Mouse (Mus musculus): Measurements from ENCODE around the gene Adam22.

Gene Adam22

GRCm38 (mm10) chr5:8180646-8181045 is 187.3 kb downstream of the Adam22 start:
- in situ Hi-C loops (cut with MboI, MseI) = no loop called here

DNA sequence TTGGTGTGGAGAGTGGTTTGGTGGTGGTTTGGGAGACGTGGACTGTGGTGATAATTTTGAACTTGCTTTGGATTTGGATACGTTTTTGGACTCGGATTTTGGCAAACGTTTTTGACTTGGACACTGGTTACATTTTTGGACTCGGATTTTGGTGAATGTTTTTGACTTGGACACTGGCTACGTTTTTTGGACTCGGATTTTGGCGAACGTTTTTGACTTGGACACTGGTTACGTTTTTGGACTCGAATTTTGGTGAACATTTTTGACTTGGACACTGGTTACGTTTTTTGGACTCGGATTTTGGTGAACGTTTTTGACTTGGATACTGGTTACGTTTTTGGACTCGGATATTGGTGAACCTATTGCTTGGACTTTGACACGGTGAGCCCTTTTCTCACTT is 189.8 kb downstream of the Adam22 start:
- in situ Hi-C loops (cut with MboI, MseI) = no loop called here

- in situ Hi-C loops (cut with MboI, MseI) = loop anchor here (10.0 kb wide), 1 partner anchor 190 kb away; no protein-coding TSS in a partner anchor
Observed at GRCm38 (mm10) chr5:8164773-8165172, 203.2 kb downstream of the Adam22 start.

- in situ Hi-C loops (cut with MboI, MseI) = no loop called here
Observed at GRCm38 (mm10) chr5:8151645-8152044, 216.3 kb downstream of the Adam22 start.

- in situ Hi-C loops (cut with MboI, MseI) = loop anchor here (5.0 kb wide), 1 partner anchor 1166 kb away; no protein-coding TSS in a partner anchor
Observed at GRCm38 (mm10) chr5:8146146-8146545, 221.8 kb downstream of the Adam22 start.

- in situ Hi-C loops (cut with MboI, MseI) = loop anchor here (5.0 kb wide), 1 partner anchor 1167 kb away; no protein-coding TSS in a partner anchor
Observed at GRCm38 (mm10) chr5:8145473-8145872, 222.5 kb downstream of the Adam22 start.

DNA sequence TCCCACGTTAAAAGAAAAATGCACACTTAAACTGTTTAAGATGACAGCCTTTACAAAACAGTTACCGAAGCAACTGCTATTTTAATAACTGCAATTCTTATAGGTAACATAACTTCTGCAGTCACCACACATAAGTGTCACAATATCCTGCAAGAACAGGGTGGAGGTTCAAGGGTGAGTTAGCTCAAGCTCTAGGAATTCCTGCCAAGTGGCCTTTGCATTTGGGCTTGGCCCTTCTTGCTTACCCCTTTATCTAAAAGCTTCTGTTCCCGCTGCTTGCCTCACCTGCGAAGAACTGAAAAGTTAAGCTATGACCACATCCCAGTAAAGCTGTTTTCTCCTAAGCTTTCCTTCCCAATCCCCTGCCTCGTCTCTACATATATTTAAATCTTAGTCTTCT is 235.4 kb downstream of the Adam22 start:
- in situ Hi-C loops (cut with MboI, MseI) = no loop called here

DNA sequence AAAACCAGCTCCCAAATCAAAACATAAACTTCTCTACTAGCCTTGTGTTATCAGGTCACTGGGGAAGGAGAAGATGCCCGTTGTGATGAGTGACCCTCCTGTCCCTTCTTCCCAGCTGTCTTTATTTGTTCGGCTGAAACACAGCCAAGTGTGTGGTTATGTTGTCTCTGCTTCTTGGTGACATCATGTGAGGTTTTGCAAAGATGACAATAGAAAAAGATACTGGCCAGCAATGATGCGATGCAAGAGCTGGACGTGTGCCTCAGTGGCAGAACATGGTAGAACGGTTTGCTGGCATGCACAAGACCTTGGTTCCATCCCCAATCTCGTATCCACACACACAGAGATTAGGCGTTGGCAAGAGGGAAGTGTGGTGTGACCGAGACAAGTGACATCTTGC is 236.0 kb downstream of the Adam22 start:
- in situ Hi-C loops (cut with MboI, MseI) = no loop called here

DNA sequence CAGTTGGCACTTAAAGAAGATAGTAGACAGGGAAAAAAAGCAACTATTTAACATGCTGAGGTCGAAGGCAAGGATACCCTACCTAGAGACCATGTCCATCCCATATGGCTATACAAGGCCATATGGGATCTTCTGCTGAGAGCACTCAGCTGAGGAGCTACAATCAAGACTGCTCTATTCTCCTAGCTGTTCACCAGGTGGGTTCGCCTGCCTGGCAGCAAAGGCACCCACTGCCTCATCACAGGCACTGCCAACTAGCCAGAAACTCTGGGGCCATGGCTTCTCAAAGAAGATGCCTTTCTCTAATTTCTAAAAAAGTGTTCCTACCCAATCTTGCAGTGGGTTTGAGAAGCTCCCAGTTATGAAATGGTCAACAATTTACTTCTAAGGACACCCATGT is 238.2 kb downstream of the Adam22 start:
- in situ Hi-C loops (cut with MboI, MseI) = no loop called here

- in situ Hi-C loops (cut with MboI, MseI) = no loop called here
Observed at GRCm38 (mm10) chr5:8120926-8121325, 247.0 kb downstream of the Adam22 start.

GRCm38 (mm10) chr5:8120087-8120486 is 247.9 kb downstream of the Adam22 start:
- in situ Hi-C loops (cut with MboI, MseI) = no loop called here

DNA sequence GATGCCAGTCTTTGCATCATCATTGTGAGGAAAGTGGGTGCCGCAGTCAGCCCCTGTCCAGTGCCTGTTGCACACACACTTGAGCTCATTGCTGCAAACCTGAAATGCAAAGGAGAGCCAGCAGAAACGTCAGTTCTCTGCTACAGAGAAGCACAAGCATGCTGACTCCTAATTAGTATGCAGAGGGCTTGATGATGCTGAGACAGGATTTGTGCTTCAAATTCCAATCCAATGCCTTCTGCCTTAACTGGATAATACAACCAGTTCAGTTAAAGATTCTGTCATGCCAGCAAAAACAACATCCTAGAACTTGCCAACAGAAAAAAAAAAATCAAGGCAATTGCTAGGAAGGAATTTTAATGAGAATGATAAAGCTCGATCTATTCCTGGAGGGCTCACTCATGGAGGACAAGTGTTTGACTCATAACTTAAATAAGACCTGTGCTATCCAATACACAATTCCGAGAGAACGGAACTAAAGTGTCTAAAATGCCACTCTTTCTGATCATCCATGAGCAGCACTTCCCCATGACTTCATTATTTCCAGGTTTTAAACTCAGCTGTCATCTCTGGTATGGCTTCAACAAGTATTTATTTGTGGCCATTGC is 251.3 kb downstream of the Adam22 start:
- in situ Hi-C loops (cut with MboI, MseI) = no loop called here

DNA sequence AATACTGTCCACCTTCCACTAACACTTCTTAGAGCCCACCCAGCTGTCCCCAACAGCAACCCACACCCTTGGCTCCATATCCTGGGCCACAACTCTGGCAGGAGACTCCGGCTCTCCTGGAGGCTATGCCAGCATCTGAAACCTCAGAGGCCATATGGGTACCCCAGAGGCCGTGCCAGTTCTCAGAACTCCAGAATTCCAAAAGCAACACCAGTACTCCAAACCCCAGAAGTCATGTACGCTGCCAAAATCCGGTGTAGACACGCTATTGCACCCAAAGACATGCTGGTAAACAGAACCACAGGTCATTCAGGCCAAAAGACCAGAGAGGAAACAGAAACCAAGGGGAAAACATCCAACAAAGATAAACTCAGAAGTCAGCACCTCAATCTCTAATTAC is 255.7 kb downstream of the Adam22 start:
- in situ Hi-C loops (cut with MboI, MseI) = loop anchor here (5.0 kb wide), 1 partner anchor 90 kb away; no protein-coding TSS in a partner anchor

- in situ Hi-C loops (cut with MboI, MseI) = loop anchor here (5.0 kb wide), 1 partner anchor 91 kb away; no protein-coding TSS in a partner anchor
Observed at GRCm38 (mm10) chr5:8111691-8112090, 256.3 kb downstream of the Adam22 start.

GRCm38 (mm10) chr5:8095689-8096088 is 272.3 kb downstream of the Adam22 start:
- in situ Hi-C loops (cut with MboI, MseI) = no loop called here

DNA sequence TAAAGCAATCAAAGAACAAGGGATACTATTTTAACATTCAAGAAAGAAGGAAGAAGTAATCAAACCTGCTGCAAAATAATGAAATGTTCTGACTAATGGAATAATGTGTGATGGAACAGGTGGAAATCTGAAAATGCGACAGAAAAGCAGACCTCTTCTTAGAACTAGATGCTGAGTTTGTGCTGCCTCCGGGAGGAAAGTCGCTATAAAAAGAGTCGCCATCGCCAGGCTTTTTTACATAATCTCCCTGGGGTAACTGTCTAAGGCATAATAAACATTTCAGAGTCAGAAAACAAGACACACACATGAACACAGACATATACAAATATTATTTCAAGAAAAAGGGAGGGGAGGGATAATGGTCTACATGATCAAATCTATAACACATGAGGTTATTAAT is 273.0 kb downstream of the Adam22 start:
- in situ Hi-C loops (cut with MboI, MseI) = no loop called here

GRCm38 (mm10) chr5:8088147-8088546 is 279.8 kb downstream of the Adam22 start:
- in situ Hi-C loops (cut with MboI, MseI) = no loop called here

DNA sequence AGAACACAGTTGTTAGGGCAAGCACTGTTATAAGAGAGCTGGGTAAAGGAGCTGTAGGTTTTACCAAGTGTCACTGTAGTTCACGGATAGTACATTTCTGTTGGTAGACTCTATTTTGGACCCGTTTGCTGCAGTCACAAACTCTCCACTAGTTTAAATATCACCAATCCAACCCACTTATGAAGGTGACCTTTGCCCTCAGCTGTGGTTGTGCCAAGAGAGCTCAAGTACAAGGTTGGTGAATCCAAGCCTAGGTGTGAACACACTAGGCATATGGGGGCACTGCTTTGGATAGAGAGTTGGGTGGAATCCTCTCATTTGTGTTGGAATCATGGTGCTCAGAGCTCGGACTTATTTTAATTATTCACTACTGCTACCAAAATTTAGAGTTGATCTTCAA is 282.3 kb downstream of the Adam22 start:
- in situ Hi-C loops (cut with MboI, MseI) = no loop called here

- in situ Hi-C loops (cut with MboI, MseI) = no loop called here
Observed at GRCm38 (mm10) chr5:8082800-8083509, 285.0 kb downstream of the Adam22 start.

DNA sequence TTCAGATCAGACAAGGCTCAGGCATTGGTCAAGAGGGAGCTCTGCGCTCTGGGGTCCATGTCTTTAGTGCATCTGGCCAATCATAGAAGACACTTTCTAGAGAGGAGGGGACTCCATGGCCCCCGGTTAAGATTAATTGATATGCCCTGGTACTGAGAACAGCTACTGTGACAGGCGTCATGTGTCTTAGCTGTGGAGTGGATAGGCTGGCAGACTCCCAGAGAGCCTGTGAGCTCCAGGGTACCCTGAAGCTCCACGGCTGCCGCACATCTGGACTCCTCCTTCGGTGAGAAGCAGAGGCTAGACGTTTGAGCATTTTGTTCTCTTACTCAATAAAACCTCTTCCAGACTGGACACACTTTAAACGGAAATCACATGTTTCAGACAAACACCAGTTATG is 290.5 kb downstream of the Adam22 start:
- in situ Hi-C loops (cut with MboI, MseI) = no loop called here

- in situ Hi-C loops (cut with MboI, MseI) = no loop called here
Observed at GRCm38 (mm10) chr5:8073901-8074561, 293.9 kb downstream of the Adam22 start.

GRCm38 (mm10) chr5:8073406-8073805 is 294.6 kb downstream of the Adam22 start:
- in situ Hi-C loops (cut with MboI, MseI) = no loop called here

DNA sequence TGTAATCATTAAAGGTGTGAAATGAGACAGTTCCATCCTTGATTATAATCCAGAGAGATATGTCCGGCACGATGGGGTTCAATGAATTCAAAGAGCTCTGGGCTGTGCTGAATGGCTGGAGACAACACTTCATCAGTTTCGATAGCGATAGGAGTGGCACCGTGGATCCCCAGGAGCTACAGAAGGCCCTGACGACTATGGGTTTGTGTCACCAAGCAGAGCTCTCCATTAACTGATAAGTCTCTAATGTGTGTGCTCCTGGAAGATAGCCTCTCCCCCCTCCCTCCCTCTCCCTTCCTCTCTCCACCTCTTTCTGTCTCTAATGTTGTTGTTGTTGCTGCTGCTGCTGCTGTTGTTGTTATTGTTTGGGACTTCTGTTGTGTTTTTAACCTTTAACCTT is 304.8 kb downstream of the Adam22 start:
- in situ Hi-C loops (cut with MboI, MseI) = no loop called here

Data from T-helper 1 cell (primary cell).